Mouse (Mus musculus) MEL (cell line): ENCODE results near the gene Adam12. TPM values are rescaled to one million over a fixed set of nuclear protein-coding genes. Genes with fewer than 3 reads are reported as not detected.

Experiments used
- DNase-seq: peaks from one replicate; pipeline ENCODE4 v3.0.0; 2011; ENCODE audit warnings: low read depth, low spot score
- H3K27ac ChIP-seq: 2 replicates; pipeline ENCODE4 v1.5.1; 2012; ENCODE audit warnings: low read depth, mild to moderate bottlenecking, control low read depth, low read length, moderate library complexity; ENCODE audit not compliant: control insufficient read depth
- H3K27me3 ChIP-seq, 2 experiments: fragments of 150-350 bp in 1 of 2; sonication (generic) in 1 of 2; 2 replicates each; pipeline ENCODE4 v1.6.1; 2012; ENCODE audit warnings: low read length in 2 of 2, mild to moderate bottlenecking in 2 of 2, improper control_type of control experiment in 1 of 2, moderate library complexity in 1 of 2; ENCODE audit not compliant: insufficient read depth in 2 of 2, control insufficient read depth in 1 of 2
- H3K36me3 ChIP-seq, 2 experiments: 2 replicates each; pipeline ENCODE4 v1.6.1; 2012 to 2014; ENCODE audit warnings: low read length in 2 of 2, improper control_type of control experiment in 1 of 2, inconsistent platforms in 1 of 2, mild to moderate bottlenecking in 1 of 2; ENCODE audit not compliant: insufficient read depth in 2 of 2, control insufficient read depth in 1 of 2
- H3K4me1 ChIP-seq, 2 experiments: fragments of 150-350 bp in 1 of 2; sonication (generic) in 1 of 2; 2 replicates each; pipeline ENCODE4 v1.6.1; 2012; ENCODE audit warnings: low read length in 2 of 2, improper control_type of control experiment in 1 of 2, mild to moderate bottlenecking in 1 of 2; ENCODE audit not compliant: insufficient read depth in 2 of 2, control insufficient read depth in 1 of 2
- H3K4me3 ChIP-seq, 2 experiments: fragments of 150-350 bp in 1 of 2; sonication (generic) in 1 of 2; 2 replicates each; pipeline ENCODE4 v1.5.1; 2012; ENCODE audit warnings: low read depth in 2 of 2, low read length in 2 of 2, mild to moderate bottlenecking in 2 of 2, moderate library complexity in 2 of 2, control low read depth in 1 of 2, improper control_type of control experiment in 1 of 2; ENCODE audit not compliant: control insufficient read depth in 1 of 2, insufficient read depth in 1 of 2
- H3K79me2 ChIP-seq: 2 replicates; pipeline ENCODE4 v1.6.1; 2012; ENCODE audit warnings: mild to moderate bottlenecking, low read length, moderate library complexity; ENCODE audit not compliant: control insufficient read depth, poor library complexity, insufficient read depth
- H3K9ac ChIP-seq: 2 replicates; pipeline ENCODE4 v1.6.1; 2012; ENCODE audit warnings: low read depth, mild to moderate bottlenecking, control low read depth, low read length, moderate library complexity; ENCODE audit not compliant: control insufficient read depth, poor library complexity, severe bottlenecking
- H3K9me3 ChIP-seq: fragments of 150-350 bp; sonication (generic); replicated peaks from 2 replicates; pipeline ENCODE4 v1.6.1; 2012; ENCODE audit warnings: mild to moderate bottlenecking, low read length, improper control_type of control experiment, moderate library complexity; ENCODE audit not compliant: insufficient read depth
- BHLHE40 ChIP-seq: IDR thresholded peaks from 2 replicates; pipeline ENCODE4 v1.6.1; 2012; ENCODE audit warnings: low read depth, mild to moderate bottlenecking, inconsistent platforms, low read length, improper control_type of control experiment, borderline replicate concordance
- CHD1 ChIP-seq: IDR thresholded peaks from 2 replicates; pipeline ENCODE4 v1.6.1; 2012; ENCODE audit warnings: low read depth, mild to moderate bottlenecking, inconsistent platforms, low read length, improper control_type of control experiment
- CHD2 ChIP-seq: IDR thresholded peaks from 2 replicates; pipeline ENCODE4 v1.6.1; 2011; ENCODE audit warnings: low read length, improper control_type of control experiment
- CTCF ChIP-seq, 3 experiments: IDR thresholded peaks in 2 of 3; conservative IDR thresholded peaks in 1 of 3; 2 replicates each; pipeline ENCODE4 v1.5.1; 2011 to 2012; ENCODE audit warnings: low read length in 3 of 3, low read depth in 2 of 3, mild to moderate bottlenecking in 2 of 3, improper control_type of control experiment in 1 of 3, inconsistent platforms in 1 of 3, mixed read lengths in 1 of 3, moderate library complexity in 1 of 3; ENCODE audit not compliant: control insufficient read depth in 1 of 3, insufficient read depth in 1 of 3, poor library complexity in 1 of 3, severe bottlenecking in 1 of 3
- ELF1 ChIP-seq: IDR thresholded peaks from 2 replicates; pipeline ENCODE4 v1.6.1; 2014; ENCODE audit warnings: low read depth, mild to moderate bottlenecking, inconsistent platforms, low read length, improper control_type of control experiment, moderate library complexity
- EP300 ChIP-seq, 2 experiments: IDR thresholded peaks; 2 replicates each; pipeline ENCODE4 v1.6.1; 2011; ENCODE audit warnings: improper control_type of control experiment in 2 of 2, low read length in 2 of 2, low read depth in 1 of 2, mild to moderate bottlenecking in 1 of 2
- ETS1 ChIP-seq: IDR thresholded peaks from 2 replicates; pipeline ENCODE4 v1.6.1; 2012; ENCODE audit warnings: low read depth, mild to moderate bottlenecking, inconsistent platforms, low read length, improper control_type of control experiment, moderate library complexity
- GABPA ChIP-seq: IDR thresholded peaks from 2 replicates; pipeline ENCODE4 v1.6.1; 2012; ENCODE audit warnings: low read depth, mild to moderate bottlenecking, inconsistent platforms, low read length, improper control_type of control experiment, moderate library complexity
- MAX ChIP-seq: IDR thresholded peaks from 2 replicates; pipeline ENCODE4 v1.6.1; 2011; ENCODE audit warnings: low read length, improper control_type of control experiment
- MAZ ChIP-seq: IDR thresholded peaks from 2 replicates; pipeline ENCODE4 v1.6.1; 2012; ENCODE audit warnings: low read depth, mild to moderate bottlenecking, inconsistent platforms, low read length, improper control_type of control experiment
- MXI1 ChIP-seq: IDR thresholded peaks from 2 replicates; pipeline ENCODE4 v1.6.1; 2011; ENCODE audit warnings: mild to moderate bottlenecking, low read depth, low read length, improper control_type of control experiment
- NELFE ChIP-seq: IDR thresholded peaks from 2 replicates; pipeline ENCODE4 v1.6.1; 2011; ENCODE audit warnings: low read depth, low read length, improper control_type of control experiment
- NRF1 ChIP-seq: IDR thresholded peaks from 2 replicates; pipeline ENCODE4 v1.6.1; 2014; ENCODE audit warnings: low read depth, mild to moderate bottlenecking, inconsistent platforms, low read length, improper control_type of control experiment, moderate library complexity; ENCODE audit not compliant: poor library complexity, insufficient read depth, severe bottlenecking
- POLR2A ChIP-seq, 2 experiments: IDR thresholded peaks; 2 replicates each; pipeline ENCODE4 v1.6.1; 2011 to 2012; ENCODE audit warnings: low read length in 2 of 2, mild to moderate bottlenecking in 2 of 2, control low read depth in 1 of 2, improper control_type of control experiment in 1 of 2, low read depth in 1 of 2, moderate library complexity in 1 of 2; ENCODE audit not compliant: control insufficient read depth in 1 of 2, insufficient read depth in 1 of 2, poor library complexity in 1 of 2
- POLR2AphosphoS2 ChIP-seq: IDR thresholded peaks from 2 replicates; pipeline ENCODE4 v1.6.1; 2011; ENCODE audit warnings: low read length, improper control_type of control experiment
- SIN3A ChIP-seq: IDR thresholded peaks from 2 replicates; pipeline ENCODE4 v1.6.1; 2012; ENCODE audit warnings: low read length, improper control_type of control experiment, inconsistent platforms
- SMC3 ChIP-seq: IDR thresholded peaks from 2 replicates; pipeline ENCODE4 v1.6.1; 2011; ENCODE audit warnings: low read depth, low read length, improper control_type of control experiment
- TAL1 ChIP-seq: IDR thresholded peaks from 2 replicates; pipeline ENCODE4 v1.6.1; 2012; ENCODE audit warnings: mild to moderate bottlenecking, inconsistent platforms, low read length, moderate library complexity, mixed read lengths
- TCF12 ChIP-seq: IDR thresholded peaks from 2 replicates; pipeline ENCODE4 v1.6.1; 2014; ENCODE audit warnings: low read depth, mild to moderate bottlenecking, inconsistent platforms, low read length, improper control_type of control experiment, moderate library complexity
- UBTF ChIP-seq: IDR thresholded peaks from 2 replicates; pipeline ENCODE4 v1.6.1; 2012; ENCODE audit warnings: low read depth, mild to moderate bottlenecking, inconsistent platforms, low read length, improper control_type of control experiment, moderate library complexity, borderline replicate concordance; ENCODE audit not compliant: insufficient read depth
- ZC3H11A ChIP-seq: IDR thresholded peaks from 2 replicates; pipeline ENCODE4 v1.6.1; 2012; ENCODE audit warnings: low read depth, mild to moderate bottlenecking, inconsistent platforms, low read length, improper control_type of control experiment
- ZKSCAN1 ChIP-seq: IDR thresholded peaks from 2 replicates; pipeline ENCODE4 v1.6.1; 2012; ENCODE audit warnings: low read depth, mild to moderate bottlenecking, inconsistent platforms, low read length, improper control_type of control experiment, moderate library complexity
- ZMIZ1 ChIP-seq: IDR thresholded peaks from 2 replicates; pipeline ENCODE4 v1.6.1; 2012; ENCODE audit warnings: low read depth, mild to moderate bottlenecking, inconsistent platforms, low read length, improper control_type of control experiment, moderate library complexity
- polyA plus RNA-seq, 2 experiments: library from polyadenylated mRNA; stranded (reverse) in 1 of 2; unstranded in 1 of 2; fragments of >175 nt in 1 of 2; fragments of >200 nt in 1 of 2; gene quantifications; 2 replicates each; pipeline versions ENCODE4 v1.2.1 to v1.2.4; 2012; ENCODE audit warnings: low replicate concordance in 2 of 2, low read depth in 1 of 2; ENCODE audit not compliant: insufficient read length in 2 of 2, insufficient read depth in 1 of 2, missing spikeins in 1 of 2
- total RNA-seq: library from RNA; depleted of rRNA; stranded (reverse); fragments of 300-350 nt; gene quantifications from 2 replicates; pipeline ENCODE4 v1.2.3, GENCODE M21; 2012

The Adam12 gene
- total and polyA plus RNA-seq, 3 experiments = not detected

- Histone ChIP-seq H3K9me3 (no peaks in the 10 kb centered on the region), H3K4me1 (no peaks in the 10 kb centered on the region), H3K4me3 (no peak overlapping the region), H3K9ac (no peak overlapping the region), H3K27ac (no peak overlapping the region), H3K27me3 (no peaks in the 10 kb centered on the region), H3K79me2 (no peaks in the 10 kb centered on the region), H3K36me3 (no peaks in the 10 kb centered on the region)
- DNase-seq = no peak
- TF ChIP-seq BHLHE40 (no peak), CHD1 (no peak), CTCF (IDR thresholded peaks at IDR 0.05 in 2 of 3, conservative IDR thresholded peaks at IDR 0.05 in 1 of 3; ENCODE audit: control insufficient read depth in 1 of 3, insufficient read depth in 1 of 3, low read depth in 2 of 3, low read length in 3 of 3, poor library complexity in 1 of 3, severe bottlenecking in 1 of 3) (no peak), MAX (no peak), TCF12 (no peak), EP300 (IDR thresholded peaks at IDR 0.05; ENCODE audit: low read depth in 1 of 2, low read length in 2 of 2) (no peak), POLR2A (IDR thresholded peaks at IDR 0.05; ENCODE audit: control insufficient read depth in 1 of 2, insufficient read depth in 1 of 2, low read depth in 1 of 2, low read length in 2 of 2, poor library complexity in 1 of 2) (no peak), ZMIZ1 (no peak), ETS1 (no peak), GABPA (no peak), CHD2 (no peak), ZC3H11A (no peak), ZKSCAN1 (no peak), SIN3A (no peak), MXI1 (no peak), MAZ (no peak), SMC3 (no peak)
Measured at GRCm38 (mm10) chr7:133946757-133947345, 285.1 kb downstream of the Adam12 start.

- no peak overlapping the region for H3K9ac ChIP-seq
- DNase-seq = no peak
- no peaks in the 10 kb centered on the region for H3K79me2 ChIP-seq
Measured at GRCm38 (mm10) chr7:133946113-133946512, 285.8 kb downstream of the Adam12 start.

More at GRCm38 (mm10) chr7:133946113-133946512, 285.8 kb downstream of the Adam12 start:
- H3K9me3 ChIP-seq = no peaks in the 10 kb centered on the region
- H3K36me3 ChIP-seq = no peaks in the 10 kb centered on the region
- H3K4me1 ChIP-seq = no peaks in the 10 kb centered on the region
- no peak overlapping the region for H3K4me3 ChIP-seq
- no peak overlapping the region for H3K27ac ChIP-seq
- H3K27me3 ChIP-seq = no peaks in the 10 kb centered on the region
- no peak for TF ChIP-seq NRF1
- TF ChIP-seq UBTF = no peak
- TF ChIP-seq POLR2AphosphoS2 = no peak
- TF ChIP-seq TAL1 = no peak
- TF ChIP-seq NELFE = no peak
- no peak for TF ChIP-seq POLR2A (IDR thresholded peaks at IDR 0.05; ENCODE audit: control insufficient read depth in 1 of 2, insufficient read depth in 1 of 2, low read depth in 1 of 2, low read length in 2 of 2, poor library complexity in 1 of 2)
- no peak for TF ChIP-seq ELF1
- TF ChIP-seq ZC3H11A = no peak
- TF ChIP-seq, all 39 proteins: peak for 0
